In the genomic region with DNA sequence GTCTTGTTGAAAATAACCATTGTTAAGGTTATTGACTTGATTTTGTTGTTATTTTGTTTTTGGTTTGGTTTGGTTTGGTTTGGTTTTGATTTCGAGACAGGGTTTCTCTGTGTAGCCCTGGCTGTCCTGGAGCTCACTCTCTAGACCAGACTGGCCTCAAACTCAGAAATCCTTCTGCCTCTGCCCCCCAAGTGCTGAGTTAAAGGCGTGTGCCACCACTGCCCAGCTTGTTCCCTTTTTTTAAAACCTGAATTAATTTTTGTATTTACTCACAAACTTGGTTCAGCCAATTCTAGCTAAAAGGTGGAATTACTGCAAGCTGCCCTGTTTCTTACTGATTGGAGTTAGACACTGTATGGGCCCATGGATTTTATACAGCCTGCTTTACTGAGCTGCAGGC, we compare ENCODE assay signal across 8 mouse cellular contexts. TPM values are rescaled to one million over a fixed set of nuclear protein-coding genes. Genes with fewer than 3 reads are reported as not detected.
A peak's percentile ranks its signal among the peaks of the same experiment; 100 is the strongest.
DNase-seq lines count a peak whose midpoint lies in the region; ATAC-seq and TF ChIP-seq lines count a peak whose summit lies in the region.

No protein-coding gene starts in this region.

- H3ac ChIP-seq in C2C12 (ENCODE audit: control insufficient read depth, insufficient read length, low read depth): no peak overlapping the region

- no peaks in the 10 kb centered on the region for H3K27me3 ChIP-seq in heart, embryonic 10.5 days (ENCODE audit: insufficient read depth, poor library complexity, severe bottlenecking)
- no peaks in the 10 kb centered on the region for H3K27me3 ChIP-seq in C2C12 (ENCODE audit: control insufficient read depth, insufficient read depth, insufficient read length)
- H3K27me3 ChIP-seq in forebrain, embryonic 15.5 days: no peaks in the 10 kb centered on the region
- no peaks in the 10 kb centered on the region for H3K27me3 ChIP-seq in liver, postnatal 0 days (ENCODE audit: insufficient read depth, low read length)

- no peaks in the 10 kb centered on the region for H3K9me3 ChIP-seq in heart, embryonic 10.5 days
- no peaks in the 10 kb centered on the region for H3K9me3 ChIP-seq in forebrain, embryonic 15.5 days
- H3K9me3 ChIP-seq in liver, postnatal 0 days (ENCODE audit: low read length): no peaks in the 10 kb centered on the region

- no peak for TF ChIP-seq CTCF in C2C12 (IDR thresholded peaks at IDR 0.05; ENCODE audit: control insufficient read depth, insufficient read depth, insufficient read length)
- no peak for TF ChIP-seq CTCF in liver, postnatal 0 days (IDR thresholded peaks at IDR 0.05; ENCODE audit: low read depth)

- H3K79me2 ChIP-seq in C2C12 (ENCODE audit: control insufficient read depth, insufficient read depth): peaks cover 44% of the 10 kb centered on the region

- peaks cover 5% of the 10 kb centered on the region; the same call in 1 of the 2 replicates for H3K4me1 ChIP-seq in heart, embryonic 10.5 days
- H3K4me1 ChIP-seq in forebrain, embryonic 15.5 days: peaks cover 6% of the 10 kb centered on the region; the same call in 1 of the 2 replicates
- peaks cover 16% of the 10 kb centered on the region for H3K4me1 ChIP-seq in liver, postnatal 0 days (ENCODE audit: insufficient read depth)

- H3K27ac ChIP-seq in heart, embryonic 10.5 days: no peak overlapping the region
- H3K27ac ChIP-seq in forebrain, embryonic 15.5 days (replicated peaks): no peak overlapping the region
- H3K27ac ChIP-seq in liver, postnatal 0 days (ENCODE audit: low read depth): no peak overlapping the region

- intact Hi-C loops in heart, postnatal 25 days (cut with DNase I): loop anchor here (5.0 to 10.0 kb wide), 2 partner anchors 144 to 262 kb away; a partner anchor contains a TSS

- DNase-seq in heart, embryonic 10.5 days (ENCODE audit: low spot score): no peak
- DNase-seq in heart, postnatal 25 days (ENCODE audit: low spot score): no peak
- DNase-seq in liver, postnatal 0 days: no peak
- DNase-seq in right cerebral cortex, postnatal 36 days (ENCODE audit: low spot score in 2 of 2): no peak
- DNase-seq in right cerebral cortex, postnatal 10 days (ENCODE audit: low spot score in 2 of 2): no peak

- peak overlapping the region; percentile 97 for H3K4me3 ChIP-seq in heart, embryonic 10.5 days
- H3K4me3 ChIP-seq in C2C12 (ENCODE audit: insufficient read depth, poor library complexity, severe bottlenecking): peak overlapping the region; percentile 84
- H3K4me3 ChIP-seq in forebrain, embryonic 15.5 days: peak overlapping the region; percentile 70
- peak overlapping the region; percentile 87 for H3K4me3 ChIP-seq in liver, postnatal 0 days (ENCODE audit: low read depth, low read length)

- H3K4me2 ChIP-seq in forebrain, embryonic 15.5 days (replicated peaks): peak overlapping the region; percentile 65
- peak overlapping the region; percentile 90 for H3K4me2 ChIP-seq in liver, postnatal 0 days (ENCODE audit: low read depth, low read length)

- no peak for TF ChIP-seq EP300 in liver, postnatal 0 days (IDR thresholded peaks at IDR 0.05; ENCODE audit: low read depth)

- peaks cover 3% of the 10 kb centered on the region for H3K36me3 ChIP-seq in heart, embryonic 10.5 days
- peaks cover 4% of the 10 kb centered on the region for H3K36me3 ChIP-seq in C2C12 (ENCODE audit: control insufficient read depth, insufficient read depth)
- no peaks in the 10 kb centered on the region for H3K36me3 ChIP-seq in forebrain, embryonic 15.5 days
- no peaks in the 10 kb centered on the region for H3K36me3 ChIP-seq in liver, postnatal 0 days (replicated peaks; ENCODE audit: insufficient read depth, low read length)

- WGBS in heart, embryonic 10.5 days: 57% methylated on average over 2 of the region's 2 CpGs
- 46% methylated on average over 2 of the region's 2 CpGs for WGBS in forebrain, embryonic 15.5 days
- WGBS in liver, postnatal 0 days (ENCODE audit: insufficient replicate concordance): 22% methylated on average over 2 of the region's 2 CpGs

- no peak for ATAC-seq in forebrain, embryonic 15.5 days (replicated peaks)
- ATAC-seq in liver, postnatal 0 days: no peak
- ATAC-seq in frontal cortex, adult (ENCODE audit: low TSS enrichment): no peak

- peaks cover 22% of the 10 kb centered on the region for H3K79me3 ChIP-seq in C2C12 (ENCODE audit: low read depth)

- no peak overlapping the region for H3K9ac ChIP-seq in forebrain, embryonic 15.5 days (replicated peaks)
- H3K9ac ChIP-seq in liver, postnatal 0 days (replicated peaks): peak overlapping the region; percentile 85

TF ChIP-seq in C2C12, 6 proteins besides CTCF, POLR2A, EP300 and RAD21:
- TF ChIP-seq FOSL1 (IDR thresholded peaks at IDR 0.05; ENCODE audit: insufficient read depth, low read length, poor library complexity, severe bottlenecking): no peak

RNA-seq across cellular contexts. Expression of a gene that starts 1.3 kb away (rescaled TPM):
- 8.0 and 13.7 TPM in 2 replicates for polyA plus RNA-seq in heart, embryonic 10.5 days (2016; fragmentation: Nextera tagmentation; extraction: Ambion mirVana)
- total RNA-seq in heart, postnatal 25 days (2021): 1 to 10 TPM; 4.6 to 5.8 TPM
- 8.3 TPM for polyA plus RNA-seq in C2C12 (2012; fragmentation: generic; extraction: Trizol)
- 7.3 and 8.3 TPM in 2 replicates for polyA plus RNA-seq in forebrain, embryonic 15.5 days (2015; fragmentation: Nextera tagmentation; extraction: Ambion mirVana)
- 10.3 and 12.6 TPM in 2 replicates for polyA plus RNA-seq in liver, postnatal 0 days (2015; fragmentation: Nextera tagmentation; extraction: Ambion mirVana)

RNA-seq across cellular contexts. Expression of a gene that starts 37.1 kb away (rescaled TPM):
- 17.3 and 18.4 TPM in 2 replicates for polyA plus RNA-seq in heart, embryonic 10.5 days (2016; fragmentation: Nextera tagmentation; extraction: Ambion mirVana)
- total RNA-seq in heart, postnatal 25 days (2021): 10 to 100 TPM in 1 of 2 experiments, 1 to 10 TPM in 1; 9.0 to 11.0 TPM
- polyA plus RNA-seq in C2C12 (2012; fragmentation: generic; extraction: Trizol): 3.8 TPM
- 46.1 and 46.2 TPM in 2 replicates for polyA plus RNA-seq in forebrain, embryonic 15.5 days (2015; fragmentation: Nextera tagmentation; extraction: Ambion mirVana)
- polyA plus RNA-seq in liver, postnatal 0 days (2015; fragmentation: Nextera tagmentation; extraction: Ambion mirVana): 12.8 and 13.7 TPM in 2 replicates
